Mouse (Mus musculus) liver, adult (tissue): Measurements from ENCODE around the gene Rbms3.

ENCODE experiments used
- GATA4 ChIP-seq: IDR thresholded peaks from 2 replicates; pipeline ENCODE4 v1.6.1; 2014; ENCODE audit warnings: mild to moderate bottlenecking, low read length; ENCODE audit not compliant: insufficient replicate concordance

Rbms3 gene

GRCm38 (mm10) chr9:117065601-117066000 lies 564.1 kb downstream of the Rbms3 start:
- no peak for TF ChIP-seq GATA4

- no peak for TF ChIP-seq GATA4
Measured at GRCm38 (mm10) chr9:117059586-117059985, 570.1 kb downstream of the Rbms3 start.

GRCm38 (mm10) chr9:117059135-117059534 lies 570.6 kb downstream of the Rbms3 start:
- no peak for TF ChIP-seq GATA4

- TF ChIP-seq GATA4 = no peak
Measured at GRCm38 (mm10) chr9:117051935-117052334, 577.8 kb downstream of the Rbms3 start.

GRCm38 (mm10) chr9:117048641-117049040 lies 581.1 kb downstream of the Rbms3 start:
- no peak for TF ChIP-seq GATA4

- TF ChIP-seq GATA4 = no peak
Measured at GRCm38 (mm10) chr9:117041993-117042366, 587.7 kb downstream of the Rbms3 start.

GRCm38 (mm10) chr9:117041291-117041992 lies 588.3 kb downstream of the Rbms3 start:
- no peak for TF ChIP-seq GATA4

GRCm38 (mm10) chr9:117039941-117040453 lies 589.7 kb downstream of the Rbms3 start:
- no peak for TF ChIP-seq GATA4

- TF ChIP-seq GATA4 = no peak
Measured at GRCm38 (mm10) chr9:117032690-117033089, 597.0 kb downstream of the Rbms3 start.

GRCm38 (mm10) chr9:117031237-117031636 lies 598.5 kb downstream of the Rbms3 start:
- TF ChIP-seq GATA4 = no peak

GRCm38 (mm10) chr9:117030837-117031236 lies 598.9 kb downstream of the Rbms3 start:
- peak; percentile 99 for TF ChIP-seq GATA4

- no peak for TF ChIP-seq GATA4
Measured at GRCm38 (mm10) chr9:117029953-117030352, 599.8 kb downstream of the Rbms3 start.

GRCm38 (mm10) chr9:117028586-117028985 lies 601.1 kb downstream of the Rbms3 start:
- TF ChIP-seq GATA4 = no peak

GRCm38 (mm10) chr9:117022086-117022485 lies 607.6 kb downstream of the Rbms3 start:
- no peak for TF ChIP-seq GATA4

- no peak for TF ChIP-seq GATA4
Measured at GRCm38 (mm10) chr9:117021506-117021905, 608.2 kb downstream of the Rbms3 start.

GRCm38 (mm10) chr9:117020216-117020615 lies 609.5 kb downstream of the Rbms3 start:
- TF ChIP-seq GATA4 = no peak

GRCm38 (mm10) chr9:117018741-117019163 lies 611.0 kb downstream of the Rbms3 start:
- peak; percentile 35; the same call in 1 of the 2 replicates for TF ChIP-seq GATA4

- no peak for TF ChIP-seq GATA4
Measured at GRCm38 (mm10) chr9:117018301-117018700, 611.4 kb downstream of the Rbms3 start.
